Mouse (Mus musculus) midbrain, embryonic 11.5 days (tissue): ENCODE data around the gene Krt7. TPM values are rescaled to one million over a fixed set of nuclear protein-coding genes. Genes with fewer than 3 reads are reported as not detected.

Experiments
- ATAC-seq: fragments of 200-750 bp; cut with Nextera tagmentation; 2 replicates; pipeline ENCODE4 v1.8.0; 2017; ENCODE audit warnings: moderate TSS enrichment, moderate library complexity; ENCODE audit not compliant: low FRiP score
- DNase-seq: peaks from one replicate; pipeline ENCODE4 v3.0.0; 2015; ENCODE audit warnings: low spot score; ENCODE audit errors: missing footprints
- H3K27ac ChIP-seq: fragments of 300-500 bp; sonication (generic); 2 replicates; pipeline ENCODE4 v1.5.1; 2014; ENCODE audit warnings: low read depth, low read length
- H3K27me3 ChIP-seq: fragments of 300-500 bp; sonication (generic); 2 replicates; pipeline ENCODE4 v1.6.1; 2014; ENCODE audit warnings: mild to moderate bottlenecking, low read length, moderate library complexity, mixed read lengths; ENCODE audit not compliant: control insufficient read depth, insufficient read depth
- H3K36me3 ChIP-seq: fragments of 300-500 bp; sonication (generic); 2 replicates; pipeline ENCODE4 v1.6.1; 2014; ENCODE audit warnings: mild to moderate bottlenecking, low read length, moderate library complexity, mixed read lengths; ENCODE audit not compliant: control insufficient read depth, insufficient read depth
- H3K4me1 ChIP-seq: fragments of 300-500 bp; sonication (generic); 2 replicates; pipeline ENCODE4 v1.6.1; 2014; ENCODE audit warnings: low read length; ENCODE audit not compliant: control insufficient read depth, insufficient read depth
- H3K4me2 ChIP-seq: fragments of 300-500 bp; sonication (generic); 2 replicates; pipeline ENCODE4 v1.6.1; 2014; ENCODE audit warnings: mild to moderate bottlenecking, moderate library complexity
- H3K4me3 ChIP-seq: fragments of 300-500 bp; sonication (generic); 2 replicates; pipeline ENCODE4 v1.5.1; 2014; ENCODE audit warnings: low read depth, low read length
- H3K9ac ChIP-seq: fragments of 300-500 bp; sonication (generic); 2 replicates; pipeline ENCODE4 v1.6.1; 2014; ENCODE audit warnings: low read length
- H3K9me3 ChIP-seq: fragments of 300-500 bp; sonication (generic); 2 replicates; pipeline ENCODE4 v1.6.1; 2016; ENCODE audit warnings: low read length; ENCODE audit not compliant: control insufficient read depth
- WGBS: fragments of 180-500 bp; shearing (Covaris S2); extraction: QIAGEN DNeasy Blood & Tissue Kit; methylation state at CpG from one replicate; pipeline ENCODE4 v1.1.7; 2014; 5-methylcytosine and 5-hydroxymethylcytosine counted together
- microRNA counts: library from miRNA; unstranded; fragments of <30 nt; microRNA quantifications from one replicate; lab custom pipeline; 2015
- microRNA-seq: library from miRNA; unstranded; fragments of <30 nt; microRNA quantifications from one replicate; pipeline ENCODE4, GENCODE M21; 2017
- polyA plus RNA-seq: library from polyadenylated mRNA; unstranded; fragments of >200 nt; fragmentation: Nextera tagmentation; extraction: Ambion mirVana; gene quantifications from 2 replicates; pipeline ENCODE4 v1.2.1, GENCODE M21; 2014

The Krt7 gene
- polyA plus RNA-seq, 1 experiment from 2014 or later: 7.2 TPM

GRCm38 (mm10) chr15:101472952-101473528 lies 62.2 kb downstream of the Krt7 start, which contains the start of gene Krt86:
TSS of gene Krt86 (plus strand) at chr15:101473478.
- Histone ChIP-seq H3K9ac (no peak within 1 kb of the TSS), H3K4me1 (no peaks in the 10 kb centered on the region), H3K9me3 (no peaks in the 10 kb centered on the region), H3K27me3 (no peaks in the 10 kb centered on the region), H3K36me3 (no peaks in the 10 kb centered on the region), H3K27ac (no peak within 1 kb of the TSS), H3K4me3 (no peak within 1 kb of the TSS), H3K4me2 (no peak within 1 kb of the TSS)
- ATAC-seq: no peak
- WGBS: 38% methylated on average over 10 of the region's 10 CpGs
- peak; percentile 88 for DNase-seq

DNA sequence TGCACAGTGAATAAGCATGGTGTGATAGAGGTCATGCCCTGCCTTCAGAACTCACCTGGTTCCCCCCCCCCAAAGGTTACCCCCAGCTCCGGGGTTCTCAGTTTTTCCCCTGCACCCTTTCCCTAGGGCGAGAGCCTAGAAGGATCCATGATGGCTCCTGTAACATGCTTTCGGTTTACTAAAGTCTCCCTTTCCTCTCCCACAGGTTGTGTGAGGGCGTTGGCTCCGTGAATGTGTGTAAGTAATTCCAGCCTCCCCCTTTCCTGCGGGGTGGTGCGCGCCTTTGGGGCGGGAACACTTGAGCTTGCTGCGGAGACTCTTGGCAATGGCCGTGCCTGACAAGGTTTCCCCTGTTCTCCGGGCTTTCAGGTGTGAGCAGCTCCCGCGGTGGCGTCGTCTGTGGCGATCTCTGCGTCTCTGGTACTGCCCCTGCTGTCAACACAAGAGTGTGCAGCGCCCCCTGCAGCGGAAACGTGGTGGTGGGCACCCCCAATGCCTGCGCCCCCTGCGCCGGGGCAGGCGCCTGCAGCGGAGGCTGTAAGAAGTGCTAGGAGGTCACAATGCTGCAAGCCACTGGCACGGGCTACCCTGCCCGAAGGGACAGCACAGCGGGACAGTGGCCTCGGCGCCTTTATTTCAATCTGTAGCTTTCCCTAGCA lies 68.3 kb downstream of the Krt7 start:
- peaks cover 5% of the 10 kb centered on the region for H3K4me1 ChIP-seq
- H3K4me2 ChIP-seq: peak overlapping the region; percentile 58
- peak overlapping the region; percentile 28 for H3K4me3 ChIP-seq
- H3K9me3 ChIP-seq: no peaks in the 10 kb centered on the region
- H3K36me3 ChIP-seq: no peaks in the 10 kb centered on the region
- no peak overlapping the region for H3K27ac ChIP-seq
- peak; percentile 96 for DNase-seq
- peaks cover 2% of the 10 kb centered on the region; the same call in 1 of the 2 replicates for H3K27me3 ChIP-seq
- ATAC-seq: peak; percentile 70
- WGBS: 11% methylated on average over 31 of the region's 31 CpGs
- peak overlapping the region; percentile 54 for H3K9ac ChIP-seq

DNA sequence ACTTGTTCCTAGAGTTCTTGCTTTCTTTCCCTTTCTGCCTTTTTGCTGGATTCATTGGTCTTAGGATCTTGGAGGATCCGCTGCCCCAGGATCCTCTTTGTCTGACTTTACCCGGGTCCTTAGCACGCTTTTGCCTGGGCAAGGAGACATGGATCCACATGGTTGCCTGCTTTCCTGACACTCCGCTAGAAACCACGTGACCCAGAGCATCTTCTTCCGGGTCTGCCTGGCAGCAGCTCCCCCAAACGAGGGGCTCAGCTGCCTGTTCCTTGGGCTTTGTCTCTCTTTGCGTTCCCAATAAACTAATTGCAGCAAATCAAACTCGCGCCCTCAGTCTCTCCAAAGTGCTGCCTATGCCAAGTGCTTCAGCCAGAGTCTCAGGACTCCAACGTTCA lies 68.8 kb downstream of the Krt7 start:
- WGBS: 35% methylated on average over 11 of the region's 11 CpGs
- H3K27ac ChIP-seq: no peak overlapping the region
- ATAC-seq: no peak

More for the DNA sequence above, 68.8 kb downstream of the Krt7 start:
- H3K27me3 ChIP-seq: peaks cover 2% of the 10 kb centered on the region; the same call in 1 of the 2 replicates
- peaks cover 5% of the 10 kb centered on the region for H3K4me1 ChIP-seq
- no peaks in the 10 kb centered on the region for H3K36me3 ChIP-seq
- no peak for DNase-seq
- H3K4me2 ChIP-seq: peak overlapping the region; percentile 58
- H3K4me3 ChIP-seq: peak overlapping the region; percentile 28
- H3K9ac ChIP-seq: peak overlapping the region; percentile 54
- no peaks in the 10 kb centered on the region for H3K9me3 ChIP-seq

MicroRNAs encoded within 50 kb of the gene (microRNA counts, 519-probe panel; counts per million panel counts)
- microRNA mmu-miR-1941-3p (lab: Ali Mortazavi, UCI) (not detected), microRNA mmu-miR-1941-5p (lab: Ali Mortazavi, UCI) (not detected)

Small RNAs within 50 kb of the gene (microRNA-seq; reads per million reads assigned to microRNA genes)
- 0.57 reads per million for gene Mir1941

Other genes with a start within 250 kb of the Krt7 start
- gene Acvr1b, start 237.0 kb upstream of the Krt7 start, polyA plus RNA-seq: 14.7 and 15.2 TPM in 2 replicates
- 3.6 and 4.5 TPM in 2 replicates for gene Grasp, start 186.9 kb upstream of the Krt7 start, polyA plus RNA-seq
- gene Nr4a1, start 156.8 kb upstream of the Krt7 start, polyA plus RNA-seq: 1.3 TPM in 2 replicates
- 57.9 and 67.4 TPM in 2 replicates for gene Atg101, start 126.8 kb upstream of the Krt7 start, polyA plus RNA-seq
- gene 6030408B16Rik, start 117.8 kb upstream of the Krt7 start, polyA plus RNA-seq: 0.33 TPM in 1 of 2 replicates, not detected in the other
- not detected in 2 replicates for gene Krt80, start 40.9 kb upstream of the Krt7 start, polyA plus RNA-seq
- 0.07 and 0.16 TPM in 2 replicates for gene Krt87, start 27.8 kb downstream of the Krt7 start, polyA plus RNA-seq
- gene Krt88, start 36.7 kb downstream of the Krt7 start, polyA plus RNA-seq: not detected in 2 replicates
- gene Krt81, start 52.7 kb downstream of the Krt7 start, polyA plus RNA-seq: not detected in 2 replicates
- not detected in 2 replicates for gene Krt86, start 62.4 kb downstream of the Krt7 start, polyA plus RNA-seq
- gene Krt83, start 80.5 kb downstream of the Krt7 start, polyA plus RNA-seq: not detected in 2 replicates
- gene Gm49425, start 106.2 kb downstream of the Krt7 start, polyA plus RNA-seq: not detected in 2 replicates
- not detected in 2 replicates for gene Krt84, start 121.8 kb downstream of the Krt7 start, polyA plus RNA-seq
- gene Krt82, start 139.6 kb downstream of the Krt7 start, polyA plus RNA-seq: not detected in 2 replicates
- 0.30 and 0.50 TPM in 2 replicates for gene Krt90, start 151.9 kb downstream of the Krt7 start, polyA plus RNA-seq
- gene Krt75, start 162.9 kb downstream of the Krt7 start, polyA plus RNA-seq: not detected in 2 replicates
- not detected in 2 replicates for gene Gm5414, start 217.1 kb downstream of the Krt7 start, polyA plus RNA-seq
- not detected in 2 replicates for gene Gm5478, start 236.3 kb downstream of the Krt7 start, polyA plus RNA-seq